Mouse (Mus musculus) fat pad, adult 2 months (tissue): ENCODE results near the gene Anapc16.
A peak's percentile ranks its signal among the peaks of the same experiment; 100 is the strongest.

Experiments
- DNase-seq: peaks from one replicate; pipeline ENCODE4 v3.0.0-alpha.2; 2011; ENCODE audit warnings: low read depth, low spot score; ENCODE audit errors: extremely low read depth

The Anapc16 gene

DNA sequence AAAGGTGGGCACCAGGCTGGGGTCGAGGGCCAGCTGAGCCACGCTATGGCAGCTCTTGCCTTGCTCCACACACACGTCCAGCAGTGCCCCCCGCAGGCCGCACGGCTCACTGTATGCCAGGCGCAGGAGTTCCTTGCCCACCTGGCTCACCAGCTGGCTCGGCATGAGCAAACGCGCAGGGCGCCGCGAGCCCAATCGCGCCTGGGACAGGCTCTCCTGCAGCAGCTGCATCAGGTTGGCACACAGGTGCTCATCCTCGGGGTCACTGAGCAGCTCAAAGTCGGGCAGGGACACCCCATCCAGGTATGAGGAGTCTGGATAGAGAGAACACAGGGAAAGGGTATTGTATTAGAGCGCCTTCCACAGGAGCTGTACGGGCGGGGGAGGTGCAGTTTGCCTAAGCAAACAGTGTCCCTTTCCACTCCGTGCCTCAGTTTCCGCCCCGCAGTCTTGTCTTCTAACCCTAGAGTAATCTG, 52.2 kb downstream of the Anapc16 start:
- DNase-seq: no peak

GRCm38 (mm10) chr10:59949783-59950605, 52.9 kb downstream of the Anapc16 start:
- no peak for DNase-seq

DNA sequence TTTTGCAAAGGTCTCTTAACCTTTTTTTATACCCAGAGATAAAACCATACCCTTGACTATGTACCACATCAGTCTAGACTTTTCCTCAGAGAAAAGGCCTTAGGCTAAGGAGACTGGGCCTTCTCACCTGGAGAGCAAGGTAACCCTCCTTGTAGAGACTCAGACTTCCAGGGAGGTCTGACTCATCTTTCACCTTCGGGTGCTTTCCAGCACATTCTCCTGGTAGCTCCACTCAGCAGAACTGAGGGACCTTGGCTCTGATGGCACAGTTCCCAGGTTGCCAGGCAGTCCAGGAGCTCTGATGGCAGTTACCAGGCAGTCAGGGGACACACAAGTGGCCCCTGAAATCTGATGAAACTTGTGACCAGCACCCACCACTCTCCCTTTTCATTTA, 53.7 kb downstream of the Anapc16 start:
- DNase-seq: no peak

DNA sequence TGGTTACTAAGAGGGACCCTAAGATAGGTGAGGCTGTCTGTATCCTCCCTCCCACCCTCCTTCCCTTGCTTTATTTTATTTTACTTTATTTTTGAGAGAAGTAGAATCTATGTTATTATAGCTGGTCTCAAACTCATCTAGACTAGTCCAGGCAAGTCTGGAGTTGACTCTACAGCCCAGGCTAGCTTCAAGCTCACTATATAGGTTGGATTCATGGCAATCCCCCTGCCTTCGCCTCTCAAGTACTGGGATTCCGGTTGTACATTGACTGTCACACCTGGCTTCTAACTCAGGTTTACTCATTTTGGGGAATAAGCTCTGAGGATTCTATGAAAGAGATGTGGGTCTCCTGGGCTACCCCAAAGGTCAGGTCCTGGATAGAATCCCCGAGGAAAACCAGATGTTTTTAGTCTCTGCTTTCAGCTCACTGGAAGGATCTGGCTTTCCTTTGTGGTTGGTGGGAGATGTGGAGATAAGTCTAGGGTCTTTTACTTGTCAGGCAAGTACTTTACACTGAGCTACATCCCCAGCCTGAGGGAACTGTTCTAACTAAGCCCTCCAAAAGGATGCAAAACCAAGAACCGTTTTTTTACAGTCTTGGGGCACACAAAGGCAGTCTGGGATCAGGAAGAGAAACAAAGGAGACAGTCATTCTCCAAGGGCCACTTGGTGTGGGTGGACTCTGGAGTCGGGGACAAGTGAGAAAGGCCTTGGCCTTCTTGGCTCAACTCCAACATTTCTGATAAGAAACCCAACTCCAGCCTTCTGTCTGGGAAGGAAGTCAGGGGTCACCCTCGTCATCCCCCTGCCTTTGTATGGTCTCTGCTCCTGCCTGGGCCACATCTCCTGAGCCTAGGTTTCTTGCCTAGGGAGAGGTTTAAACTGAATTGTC, 54.3 kb downstream of the Anapc16 start:
- no peak for DNase-seq

DNA sequence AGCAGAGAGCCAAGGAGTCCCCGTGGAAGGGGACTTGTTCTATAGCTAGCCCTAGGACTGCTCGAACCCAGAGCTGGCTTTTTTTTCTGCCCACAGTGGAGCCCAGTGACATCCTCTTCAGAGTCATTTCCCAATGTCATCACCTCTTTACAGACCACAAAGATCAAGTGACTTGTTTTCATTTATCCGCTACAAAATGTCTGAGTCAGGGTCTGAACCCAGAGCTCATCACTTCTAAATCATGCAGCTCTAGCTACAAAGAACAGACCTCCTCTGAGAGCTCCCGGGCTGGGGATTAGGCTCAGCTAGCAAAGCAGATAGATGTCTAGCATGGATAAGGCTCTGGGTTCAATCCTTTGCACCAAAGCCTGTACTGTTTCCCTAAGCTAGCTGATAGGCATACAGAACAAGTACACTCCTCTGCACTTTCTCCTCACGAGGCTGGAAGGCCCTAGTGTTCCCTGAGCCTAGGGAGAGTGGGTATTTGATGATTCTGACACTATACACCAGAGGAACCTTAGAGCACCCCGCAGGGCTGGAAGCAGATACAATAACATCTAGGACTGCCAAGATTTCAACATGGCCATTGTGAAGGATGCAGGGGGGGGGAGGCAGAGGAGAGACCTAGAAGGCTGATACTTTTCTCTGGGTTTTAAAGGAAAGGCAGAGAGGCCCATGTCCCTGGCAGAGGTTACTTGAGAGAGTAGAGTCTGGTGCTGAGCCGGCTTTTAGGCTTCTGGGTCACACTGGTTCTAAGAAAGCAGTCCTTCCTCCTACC, 55.5 kb downstream of the Anapc16 start:
- peak; percentile 63 for DNase-seq

- no peak for DNase-seq
Measured at GRCm38 (mm10) chr10:59946362-59946761, 56.6 kb downstream of the Anapc16 start.

- DNase-seq: no peak
Measured at GRCm38 (mm10) chr10:59945416-59945815, 57.5 kb downstream of the Anapc16 start.

- DNase-seq: no peak
Measured at GRCm38 (mm10) chr10:59943421-59943989, 59.4 kb downstream of the Anapc16 start.

GRCm38 (mm10) chr10:59942847-59943420, 60.0 kb downstream of the Anapc16 start:
- no peak for DNase-seq

- no peak for DNase-seq
Measured at GRCm38 (mm10) chr10:59942281-59942846, 60.6 kb downstream of the Anapc16 start.

DNA sequence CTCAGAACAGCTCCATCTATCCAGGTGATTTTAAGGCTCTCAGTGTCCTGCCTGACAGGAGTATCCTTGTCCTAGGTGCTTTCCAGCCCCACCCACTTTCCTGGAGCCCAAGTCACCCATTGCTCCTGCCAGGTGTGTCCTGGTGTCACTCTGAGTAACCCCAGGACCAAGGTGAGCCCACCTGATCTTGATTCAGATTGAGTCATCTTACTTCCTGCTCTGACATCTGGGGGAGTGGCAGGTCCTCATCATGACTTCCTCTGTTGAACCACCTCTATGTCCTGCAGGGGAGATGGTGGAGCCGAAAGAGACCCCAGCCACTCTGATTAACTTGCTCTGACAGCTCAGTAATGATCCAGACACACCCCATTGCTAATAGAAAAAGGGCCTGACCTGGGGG, 63.9 kb downstream of the Anapc16 start:
- DNase-seq: no peak

GRCm38 (mm10) chr10:59938662-59939061, 64.3 kb downstream of the Anapc16 start:
- DNase-seq: no peak
